Mouse (Mus musculus) activated CD4-positive, CD25-positive, alpha-beta regulatory T cell, adult 4 months (primary cell): ENCODE measurements around the gene Retnlg. TPM values are rescaled to one million over a fixed set of nuclear protein-coding genes. Genes with fewer than 3 reads are reported as not detected.
"Not testable (repeated sequence)": the region's sequence is repeated elsewhere in the genome, so short reads cannot be mapped to it uniquely, and the experiment has no call there.

Experiments used
- ATAC-seq: one replicate; pipeline ENCODE4 v1.8.0; 2017
- polyA plus RNA-seq, 2 experiments: library from polyadenylated mRNA; unstranded; fragments of 100-300 nt; shearing (Covaris generic); gene quantifications; one replicate each; pipeline ENCODE4 v1.2.1; 2017

Retnlg gene
- polyA plus RNA-seq, result not detected

DNA sequence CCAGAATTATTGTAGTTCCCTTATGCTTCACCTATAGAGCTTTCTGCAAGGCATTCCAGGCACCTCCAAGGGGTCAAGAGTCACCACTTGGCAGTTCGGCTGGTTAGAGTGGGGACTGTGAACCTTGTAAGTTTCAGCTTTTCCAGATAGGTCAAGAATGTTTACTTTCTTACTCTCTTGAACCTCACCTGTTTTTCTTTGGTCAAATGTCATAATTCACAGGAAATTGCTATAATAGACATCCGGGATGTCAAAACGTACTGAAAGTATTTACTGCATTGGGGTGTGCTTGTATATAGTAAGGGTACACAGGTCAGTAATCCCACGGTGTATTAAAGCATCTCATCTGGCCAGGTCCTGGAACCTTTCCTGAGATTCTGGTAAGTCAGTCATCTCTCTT is at the start of gene Retnlg:
Gene Retnlg (plus strand): TSS at position 301 of the 400 bp plus-strand sequence.
- ATAC-seq, result no peak

DNA sequence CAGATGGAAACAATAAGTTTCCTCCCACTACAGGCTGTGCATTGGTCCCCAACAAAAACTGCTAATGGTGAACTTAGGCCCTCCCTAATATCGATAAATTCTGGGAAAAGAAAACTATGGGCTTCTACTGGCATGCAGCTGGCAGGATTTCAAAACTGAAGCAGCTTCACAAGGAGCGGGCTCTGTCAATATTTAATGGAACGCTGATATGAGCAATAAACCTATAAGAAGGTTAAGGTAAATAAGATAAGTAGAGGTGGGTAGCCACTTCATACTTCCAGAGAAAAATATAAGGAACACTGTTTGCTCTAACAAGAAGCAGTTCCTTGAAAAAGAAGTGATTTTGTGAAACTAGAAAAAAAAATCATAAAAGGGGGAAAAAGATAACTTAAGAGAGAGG is 45.9 kb upstream of the Retnlg start:
- no peak for ATAC-seq

DNA sequence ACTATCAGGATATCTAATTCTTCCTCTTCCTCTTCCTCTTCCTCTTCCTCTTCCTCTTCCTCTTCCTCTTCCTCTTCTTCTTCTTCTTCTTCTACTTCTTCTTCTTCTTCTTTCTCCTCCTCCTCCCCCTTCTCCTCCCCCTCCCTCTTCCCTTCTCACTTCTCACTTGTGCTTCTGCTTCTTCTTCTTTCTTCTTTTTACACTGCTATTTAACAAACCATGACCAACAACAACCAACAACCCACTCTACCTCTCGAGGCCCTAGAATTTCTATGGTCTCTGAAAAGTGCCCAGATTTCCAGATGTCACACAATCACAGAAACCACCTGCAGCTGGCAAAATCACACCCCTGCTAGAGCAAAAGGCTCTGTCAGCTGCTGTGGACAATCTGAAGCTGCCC is 44.8 kb upstream of the Retnlg start:
- no peak for ATAC-seq

DNA sequence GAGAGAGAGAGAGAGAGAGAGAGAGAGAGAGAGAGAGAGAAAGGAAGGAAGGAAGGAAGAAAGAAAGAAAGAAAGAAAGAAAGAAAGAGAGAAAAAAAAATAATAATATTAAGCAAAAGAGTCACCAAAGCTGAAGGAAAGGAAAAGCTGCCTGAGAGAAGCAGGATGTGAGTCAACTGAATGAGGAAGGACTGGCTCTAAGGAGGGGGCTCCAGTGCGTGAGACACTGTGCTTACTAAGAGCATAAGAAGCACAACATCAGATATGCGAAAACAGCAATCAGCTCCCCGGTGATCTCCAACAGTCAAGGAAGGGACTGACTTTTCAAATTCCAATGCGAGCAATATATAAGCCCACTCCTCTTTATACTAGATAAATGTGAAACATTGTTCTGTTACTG is 43.4 kb upstream of the Retnlg start:
- ATAC-seq, result no peak

DNA sequence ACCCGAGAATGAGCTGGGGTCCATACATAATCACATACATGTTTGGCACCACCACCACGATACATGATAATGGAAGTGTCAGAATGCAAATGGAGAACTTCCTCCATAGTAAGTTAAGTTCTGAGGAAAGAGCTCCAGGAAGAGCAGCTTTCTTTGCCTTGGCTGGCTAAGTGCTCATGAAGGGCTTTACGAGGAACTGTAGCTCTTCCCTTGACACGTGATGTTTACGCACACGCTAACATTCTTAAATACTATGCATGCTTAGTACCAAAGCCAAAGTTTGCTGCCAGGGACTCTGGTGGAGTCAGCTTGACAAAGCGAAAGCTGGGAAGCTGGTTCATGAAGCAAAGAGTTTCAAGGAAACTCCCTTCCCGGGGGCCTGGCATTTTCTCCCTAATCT is 40.4 kb upstream of the Retnlg start:
- ATAC-seq, result no peak

GRCm38 (mm10) chr16:48833626-48834025 is 38.8 kb upstream of the Retnlg start:
- ATAC-seq, result not testable (repeated sequence)

DNA sequence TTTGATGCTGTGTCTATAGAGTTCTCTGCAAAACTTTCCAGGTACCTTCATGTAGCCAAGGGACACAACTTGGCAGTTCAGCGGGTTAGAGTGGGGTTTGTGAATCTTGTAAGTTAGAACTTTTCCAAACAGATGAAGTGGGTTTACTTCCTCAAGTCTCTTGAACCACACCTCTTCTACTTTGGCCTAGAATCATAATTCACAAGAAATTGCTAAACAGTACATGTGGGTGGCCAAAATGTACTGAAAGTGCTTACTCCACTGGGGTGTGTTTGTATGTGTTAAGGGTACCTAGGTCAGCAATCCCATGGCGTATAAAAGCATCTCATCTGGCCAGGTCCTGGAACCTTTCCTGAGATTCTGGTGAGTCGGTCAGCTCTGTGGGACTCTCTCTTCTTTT is 30.2 kb upstream of the Retnlg start, which contains the start of gene Retnla:
Gene Retnla (plus strand): TSS at position 286 of the 400 bp plus-strand sequence.
- ATAC-seq, result no peak

DNA sequence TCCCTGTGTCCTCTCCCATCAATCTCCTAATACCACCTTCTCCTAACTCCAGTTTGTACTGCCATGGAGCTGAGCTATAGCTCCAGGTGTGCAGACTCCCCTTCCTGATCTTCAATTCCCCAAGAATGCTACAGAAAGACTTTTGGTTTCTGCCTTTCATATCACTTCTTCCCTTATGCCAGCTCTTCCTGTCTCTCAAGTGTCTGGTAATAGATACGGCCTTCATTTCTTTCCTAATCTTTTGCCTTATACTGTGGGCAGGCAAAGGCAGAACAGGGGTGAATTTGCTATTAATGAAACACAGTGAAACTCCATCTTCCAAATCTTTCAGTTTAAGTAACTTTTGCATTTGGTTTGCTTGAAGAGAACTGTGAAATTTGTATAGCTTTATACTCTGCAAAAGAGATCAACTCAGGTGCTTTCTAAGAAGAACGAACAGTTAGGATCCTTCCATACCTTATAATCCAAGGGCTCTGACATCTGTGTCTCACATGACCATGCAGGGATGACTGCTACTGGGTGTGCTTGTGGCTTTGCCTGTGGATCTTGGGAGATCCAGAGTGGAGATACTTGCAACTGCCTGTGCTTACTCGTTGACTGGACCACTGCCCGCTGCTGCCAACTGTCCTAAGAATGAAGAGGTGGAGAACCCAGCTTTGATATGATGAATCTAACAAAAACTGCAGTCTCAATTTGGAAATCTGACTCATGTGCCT is 28.6 kb upstream of the Retnlg start:
- no peak for ATAC-seq

DNA sequence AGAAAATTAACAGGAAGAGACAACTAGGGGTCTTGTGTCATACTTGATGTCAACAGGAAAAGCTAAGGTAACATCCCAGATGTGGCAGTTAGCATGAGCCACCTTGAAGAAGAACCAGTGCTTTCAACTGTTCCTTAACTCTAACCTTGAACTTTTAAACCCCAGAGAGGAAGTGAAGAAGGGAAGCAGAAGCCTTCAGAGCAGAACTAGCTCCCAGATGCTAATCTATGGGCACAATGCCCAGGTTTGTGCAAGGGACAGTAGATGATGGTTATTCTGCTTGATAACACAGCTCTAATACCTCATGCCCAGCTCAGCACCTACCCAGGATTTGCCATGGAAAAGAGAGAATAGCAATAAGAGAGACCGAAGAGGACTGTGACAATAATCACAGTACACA is 7.4 kb upstream of the Retnlg start:
- ATAC-seq, result not testable (repeated sequence)

GRCm38 (mm10) chr16:48867690-48868089 is 4.7 kb upstream of the Retnlg start:
- no peak for ATAC-seq

- no peak for ATAC-seq
Observed at GRCm38 (mm10) chr16:48868663-48869062, 3.8 kb upstream of the Retnlg start.

GRCm38 (mm10) chr16:48869671-48870070 is 2.8 kb upstream of the Retnlg start:
- ATAC-seq, result no peak

DNA sequence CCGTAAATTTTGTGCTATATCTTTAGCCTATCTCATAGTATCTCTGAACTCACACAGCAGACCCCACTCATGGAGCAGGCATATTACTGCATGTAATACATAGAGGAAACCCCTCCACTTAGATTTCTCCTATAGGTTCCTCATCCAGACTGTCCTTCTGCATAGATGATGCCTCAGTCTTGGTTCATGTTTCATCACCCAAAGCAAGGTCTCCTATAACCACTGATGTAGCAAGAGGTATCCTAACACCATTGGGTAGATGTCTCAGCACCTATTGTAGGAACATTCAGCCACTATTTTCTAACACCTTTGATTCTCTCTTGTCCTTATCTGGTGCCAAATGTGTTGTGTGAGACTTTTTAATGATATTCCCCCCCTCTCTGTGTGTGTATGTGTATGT is 667 bp upstream of the Retnlg start:
- ATAC-seq, result no peak

DNA sequence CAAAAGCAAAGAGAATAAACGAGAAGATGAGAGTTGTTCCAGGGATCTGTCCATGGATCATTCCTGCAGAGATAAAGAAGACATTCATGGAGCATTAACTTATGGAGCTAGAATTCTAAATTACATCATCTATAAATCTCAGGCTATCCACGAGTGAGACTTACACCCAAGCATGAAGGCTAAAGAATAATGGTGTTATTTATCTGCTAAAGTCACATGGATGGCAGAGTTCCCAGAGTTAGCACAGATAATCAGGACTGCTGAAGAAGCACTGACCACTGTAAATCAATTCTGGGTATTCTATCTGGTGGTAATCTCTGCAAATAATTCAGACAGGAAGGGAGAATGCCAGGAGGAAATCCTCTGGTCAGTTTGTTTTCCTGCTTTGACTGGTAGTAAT is 18.3 kb downstream of the Retnlg start:
- no peak for ATAC-seq

- ATAC-seq, result no peak
Observed at GRCm38 (mm10) chr16:48899868-48900267, 27.4 kb downstream of the Retnlg start.

GRCm38 (mm10) chr16:48911184-48911583 is 38.8 kb downstream of the Retnlg start:
- no peak for ATAC-seq

GRCm38 (mm10) chr16:48913206-48913605 is 40.8 kb downstream of the Retnlg start:
- no peak for ATAC-seq

- no peak for ATAC-seq
Observed at GRCm38 (mm10) chr16:48923724-48924123, 51.3 kb downstream of the Retnlg start.

Other genes starting within 250 kb of the Retnlg start
- 100 to 1,000 TPM; 131 to 161 TPM for gene Trat1, start 100.6 kb upstream of the Retnlg start, polyA plus RNA-seq
- gene Retnlb, start 55.8 kb upstream of the Retnlg start, polyA plus RNA-seq, result not detected
- gene Retnla, start 30.1 kb upstream of the Retnlg start, polyA plus RNA-seq, result not detected
- 1 to 10 TPM; 3.8 to 4.1 TPM for gene Dzip3, start 121.5 kb downstream of the Retnlg start, polyA plus RNA-seq
- gene Cip2a, start 121.6 kb downstream of the Retnlg start, polyA plus RNA-seq, result 10 to 100 TPM; 11.4 to 13.6 TPM
- under 1 TPM in 1 of 2 experiments, not detected in 1; 0.05 TPM for gene Myh15, start 184.9 kb downstream of the Retnlg start, polyA plus RNA-seq